Mouse (Mus musculus) c-Kit-positive CD71-positive TER-119-negative erythroid progenitor cells, embryonic 14.5 days (primary cell): ENCODE data around the gene Pdcd10.

Experiments used
- DNase-seq: peaks from one replicate; pipeline ENCODE4 v3.0.0-alpha.2; 2013; ENCODE audit warnings: low read depth

Pdcd10 gene

DNA sequence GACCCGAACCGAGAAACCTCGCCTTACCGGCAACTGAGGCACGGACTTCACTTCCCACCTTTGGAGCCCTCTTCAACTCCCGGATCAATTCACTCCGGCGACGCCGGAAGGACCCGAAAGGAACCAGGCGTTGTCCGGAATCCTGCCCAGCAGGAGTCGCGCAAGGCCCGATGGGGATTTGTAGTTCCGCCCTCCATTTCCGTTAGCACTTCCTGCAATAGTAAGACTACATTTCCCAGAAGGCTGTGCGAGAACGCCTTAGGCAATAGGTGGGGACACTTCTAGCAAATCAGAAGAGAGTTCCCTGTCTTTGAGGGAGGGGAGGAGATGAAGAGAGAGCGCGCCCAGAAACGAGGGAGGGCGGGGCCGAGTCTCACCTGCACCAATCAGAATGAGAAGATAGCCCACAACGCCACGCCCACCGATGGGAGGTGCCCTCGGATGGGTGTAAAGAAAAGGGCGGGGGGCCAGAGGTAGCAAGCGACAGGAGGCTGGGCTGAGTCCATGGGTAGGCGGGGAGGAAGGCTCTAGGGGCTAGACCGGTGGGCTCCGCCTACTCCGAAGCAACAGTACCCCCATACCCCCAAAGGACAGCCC, at the start of gene Pdcd10:
TSS of gene Pdcd10 (minus strand) at position 162 of the 597 bp plus-strand sequence.
- peak; percentile 99 for DNase-seq

DNA sequence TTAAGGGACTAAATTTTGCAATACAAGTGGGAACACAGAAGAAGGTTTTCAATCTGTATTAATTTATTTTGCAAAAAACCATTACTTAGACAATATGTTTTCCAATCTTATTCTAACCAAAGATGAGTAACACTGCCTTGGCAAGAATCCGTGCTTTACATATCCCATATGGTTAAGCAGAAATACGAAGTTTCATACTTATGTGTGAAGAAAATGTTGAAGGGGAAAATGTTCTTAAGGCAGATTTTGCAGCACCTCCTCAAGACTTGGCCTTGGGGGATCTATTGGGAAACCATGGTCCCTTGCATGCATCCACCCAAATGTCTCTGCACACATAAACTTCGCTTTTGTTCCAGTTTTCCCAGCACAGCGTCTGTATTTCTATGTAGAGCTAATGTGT, 28.2 kb upstream of the Pdcd10 start:
- DNase-seq: no peak

DNA sequence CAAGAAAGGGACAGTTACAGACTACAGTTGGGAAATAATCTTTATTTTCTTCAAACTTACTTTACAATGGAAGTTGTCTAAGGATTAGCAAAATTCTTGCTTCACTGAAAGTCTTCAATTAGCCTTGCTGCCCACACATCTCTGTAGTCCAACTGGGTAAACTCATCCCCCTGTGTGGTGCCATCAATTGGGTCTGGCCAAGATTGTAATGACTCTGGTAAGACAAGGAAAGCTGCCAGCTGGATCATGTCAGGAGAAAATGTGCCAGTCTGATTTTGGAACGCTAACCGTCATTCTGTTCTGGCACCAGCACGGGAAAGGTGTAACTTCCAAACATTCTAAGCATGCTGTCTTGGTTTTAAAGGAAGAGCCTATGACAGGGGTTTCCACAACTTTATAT, 26.6 kb upstream of the Pdcd10 start:
- DNase-seq: no peak

DNA sequence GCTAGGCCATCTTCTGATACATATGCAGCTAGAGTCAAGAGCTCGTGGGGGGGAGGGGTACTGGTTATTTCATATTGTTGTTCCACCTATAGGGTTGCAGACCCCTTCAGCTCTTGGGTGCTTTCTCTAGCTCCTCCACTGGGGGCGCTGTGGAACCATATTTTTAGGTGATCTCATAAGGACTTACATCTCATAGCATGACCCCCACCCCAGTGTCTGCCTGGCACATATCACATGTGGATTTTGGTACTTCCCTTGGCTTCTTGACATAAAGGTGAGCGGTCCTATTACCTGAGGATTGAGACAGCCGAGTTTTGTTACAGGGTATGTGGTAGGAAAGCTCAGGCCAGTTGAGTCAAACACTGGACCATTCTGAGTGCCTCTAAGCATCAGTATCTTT, 22.7 kb upstream of the Pdcd10 start:
- peak; percentile 11 for DNase-seq

DNA sequence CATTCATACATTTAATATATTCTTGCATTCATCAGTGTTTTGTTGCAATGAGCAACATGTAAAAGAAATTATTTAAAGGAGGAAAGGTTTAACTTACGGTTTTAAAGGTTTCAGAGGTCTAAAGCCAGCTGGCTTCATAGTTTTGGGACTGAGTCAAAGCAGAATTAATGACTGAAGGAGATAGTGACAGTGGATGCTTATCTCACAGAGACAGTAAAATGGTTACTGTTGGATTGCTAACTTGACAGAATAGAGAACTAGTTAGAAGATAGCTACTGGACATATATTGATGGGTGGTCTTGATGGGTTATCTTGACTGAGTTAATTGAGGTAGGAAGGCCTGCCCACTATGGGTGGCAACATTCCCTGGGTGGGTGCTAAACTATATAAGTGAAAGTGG, 18.9 kb upstream of the Pdcd10 start:
- no peak for DNase-seq

DNA sequence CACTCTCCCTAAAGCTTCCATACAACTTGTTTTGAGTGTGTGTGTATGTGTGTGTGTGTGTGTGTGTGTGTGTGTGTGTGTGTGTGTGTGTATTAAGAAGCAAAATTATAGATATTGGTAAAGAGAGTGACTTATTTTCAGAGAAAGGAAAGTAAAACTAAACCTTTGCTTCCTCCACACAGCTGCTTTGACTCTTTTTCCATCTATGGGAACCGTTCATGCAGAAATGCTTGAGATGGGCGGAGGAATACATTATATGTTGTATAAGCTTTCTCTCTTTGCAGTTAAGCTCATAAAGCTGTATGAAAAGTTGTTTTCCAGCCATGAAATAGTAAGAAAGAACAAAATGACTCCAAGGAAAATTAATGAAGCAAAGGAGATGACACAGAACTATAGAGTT, 17.4 kb upstream of the Pdcd10 start:
- DNase-seq: no peak

DNA sequence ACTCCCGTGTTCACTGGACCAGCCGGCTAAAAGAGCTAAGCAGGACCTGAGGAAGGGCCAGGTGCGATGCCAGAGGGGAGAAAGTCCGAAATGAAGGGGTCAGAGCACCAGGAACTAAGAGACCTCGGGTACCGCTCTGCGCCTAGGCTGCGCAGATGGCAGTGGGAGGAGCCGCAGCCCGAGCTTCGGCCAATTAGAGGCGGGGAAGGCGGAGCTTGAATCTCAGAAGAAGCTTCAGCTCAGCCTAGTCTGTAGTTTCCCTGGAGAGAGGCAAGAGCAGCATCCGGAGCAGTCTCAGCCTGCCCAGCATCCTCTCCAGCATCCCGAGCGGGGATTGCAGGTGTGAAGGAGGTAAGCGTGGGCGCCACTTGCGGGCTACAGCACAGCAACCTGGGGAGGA, 636 bp upstream of the Pdcd10 start, which contains the start of gene Serpini1:
TSS of gene Serpini1 (plus strand) at position 256 of the 400 bp plus-strand sequence.
- peak; percentile 80 for DNase-seq

DNA sequence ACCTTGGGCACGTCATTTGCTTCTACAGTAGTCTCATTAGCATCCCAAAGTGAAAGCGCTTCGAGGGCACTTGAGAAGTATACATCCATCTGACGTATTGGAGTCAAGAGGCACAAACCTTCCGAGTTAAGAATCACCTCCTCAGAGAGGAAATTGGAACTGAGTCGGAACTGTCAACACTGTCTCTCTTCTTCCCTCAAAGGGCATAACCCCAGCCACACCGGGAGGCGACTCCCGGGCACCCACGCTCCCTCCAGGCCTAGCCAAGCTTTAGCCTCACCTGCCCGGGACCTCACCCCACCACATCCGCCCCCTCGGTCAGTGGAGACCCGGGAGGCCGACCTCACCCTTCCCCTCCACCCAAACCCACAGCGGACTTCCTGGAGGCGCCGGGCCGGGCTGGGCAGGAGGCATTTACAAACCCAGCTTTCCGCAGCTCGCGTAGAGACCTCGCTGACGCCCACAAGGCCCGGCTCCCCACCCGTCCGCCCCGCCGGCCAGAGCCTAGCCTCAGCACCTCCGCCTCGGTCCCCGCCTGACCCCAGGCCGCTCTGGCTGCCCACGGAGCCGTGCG, 448 bp downstream of the Pdcd10 start:
- DNase-seq: no peak

DNA sequence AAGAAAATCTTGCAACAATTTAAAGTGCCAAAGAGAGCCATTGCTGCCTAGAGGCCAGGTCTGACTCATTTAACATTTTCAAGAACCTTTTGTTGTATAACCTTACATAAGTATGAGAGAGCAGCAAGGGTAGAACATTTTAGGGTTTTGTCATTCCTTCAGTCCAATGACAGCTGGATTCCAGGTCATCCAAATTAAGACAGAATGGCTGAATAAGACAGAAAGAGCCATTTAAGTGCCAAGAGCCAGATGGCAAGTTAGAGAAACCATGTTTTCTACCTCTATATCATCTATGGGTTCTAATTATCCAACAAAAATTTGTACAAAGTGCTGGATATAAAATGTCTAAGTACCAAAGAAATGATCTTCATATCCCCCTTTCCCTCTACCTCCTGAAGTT, 5.4 kb downstream of the Pdcd10 start:
- DNase-seq: no peak

DNA sequence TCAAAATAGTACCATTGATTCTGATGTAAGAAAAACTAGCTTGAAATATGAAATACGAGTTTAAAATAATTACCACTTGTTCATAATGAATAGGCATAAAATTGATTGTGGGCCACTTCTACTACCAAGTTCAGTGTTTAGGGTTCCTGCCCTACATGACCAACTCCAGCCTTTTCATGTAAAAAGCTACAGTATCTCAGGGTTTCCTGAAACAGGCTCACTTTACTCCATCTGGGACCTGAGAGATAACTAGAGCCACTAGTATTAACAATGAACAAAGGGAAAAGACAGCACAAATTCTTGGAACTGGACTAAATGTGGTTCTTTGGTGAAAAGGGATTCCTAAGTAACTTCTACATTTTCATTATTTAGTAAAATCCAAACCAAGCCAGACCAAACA, 12.4 kb downstream of the Pdcd10 start:
- DNase-seq: peak; percentile 84

DNA sequence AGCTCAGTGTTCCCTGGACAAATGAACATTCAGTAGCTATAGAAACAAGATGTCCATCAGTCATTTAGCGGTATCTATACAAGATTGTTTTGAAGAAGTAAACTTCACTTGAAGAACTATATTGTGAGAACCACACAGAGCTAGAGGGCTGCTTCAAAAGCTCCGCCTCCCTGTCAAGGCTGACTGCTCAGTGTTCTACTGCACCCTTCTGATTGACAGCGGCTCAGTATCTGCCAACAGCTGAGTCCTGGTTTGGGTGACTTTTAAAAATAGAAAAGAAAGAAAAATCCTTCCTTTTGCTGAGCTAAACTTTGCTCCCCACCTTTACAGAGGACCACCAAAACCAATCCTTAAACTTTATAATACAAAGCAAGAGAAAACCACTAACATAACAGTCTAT, 13.8 kb downstream of the Pdcd10 start:
- no peak for DNase-seq

DNA sequence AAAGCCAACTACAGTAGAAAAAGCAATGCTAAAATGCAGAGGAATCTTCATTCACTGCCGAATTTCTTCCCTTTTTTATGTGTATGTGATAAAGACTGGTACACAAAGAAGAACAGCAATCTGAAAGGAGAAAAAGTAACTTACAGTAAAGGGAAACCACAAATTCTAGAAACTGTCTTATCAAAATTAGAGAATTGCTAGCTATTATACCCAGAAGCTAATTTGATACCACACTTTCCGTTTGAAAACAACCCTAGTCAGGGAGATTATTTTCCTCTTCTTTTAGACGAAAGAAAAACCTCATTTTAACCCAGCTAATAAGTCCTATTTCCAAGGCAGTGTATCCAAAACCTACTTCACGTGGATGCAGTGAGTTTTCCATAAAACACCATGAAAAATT, 15.4 kb downstream of the Pdcd10 start:
- no peak for DNase-seq

DNA sequence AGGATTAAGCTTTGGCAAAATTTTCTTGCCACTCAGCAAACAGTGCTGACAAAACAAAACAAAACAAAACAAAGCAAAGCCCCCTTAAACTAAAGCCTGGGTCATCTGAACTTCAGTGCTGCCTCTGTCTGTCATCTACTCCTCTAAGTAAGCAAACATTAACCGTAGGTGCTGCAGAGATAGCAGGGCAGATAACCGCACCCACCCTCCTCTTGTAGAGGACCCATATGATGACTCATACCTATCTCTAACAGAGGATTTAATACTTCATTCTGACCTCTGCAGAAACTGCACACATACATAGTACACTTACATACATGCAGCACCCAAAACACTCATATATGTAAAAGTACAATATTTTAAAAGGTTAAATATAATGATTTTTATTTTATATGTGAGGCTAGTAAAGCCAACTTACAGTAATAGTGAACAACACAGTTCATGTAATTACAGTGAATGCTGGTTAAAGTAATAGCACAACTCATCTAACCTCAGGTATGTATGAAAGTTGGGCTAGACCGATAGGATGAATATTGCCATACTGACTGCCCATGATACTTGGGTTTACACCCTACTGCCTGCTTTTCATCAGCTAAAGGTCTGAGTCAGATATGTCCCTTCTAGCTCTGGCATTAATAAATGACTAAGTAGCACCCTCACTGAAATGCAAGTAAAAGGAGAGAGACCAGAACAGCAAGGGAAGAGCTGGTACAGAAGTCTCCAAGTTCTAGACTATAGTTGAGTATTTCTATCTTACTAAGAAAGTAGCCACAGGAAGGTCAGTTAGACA, 22.4 kb downstream of the Pdcd10 start:
- no peak for DNase-seq

DNA sequence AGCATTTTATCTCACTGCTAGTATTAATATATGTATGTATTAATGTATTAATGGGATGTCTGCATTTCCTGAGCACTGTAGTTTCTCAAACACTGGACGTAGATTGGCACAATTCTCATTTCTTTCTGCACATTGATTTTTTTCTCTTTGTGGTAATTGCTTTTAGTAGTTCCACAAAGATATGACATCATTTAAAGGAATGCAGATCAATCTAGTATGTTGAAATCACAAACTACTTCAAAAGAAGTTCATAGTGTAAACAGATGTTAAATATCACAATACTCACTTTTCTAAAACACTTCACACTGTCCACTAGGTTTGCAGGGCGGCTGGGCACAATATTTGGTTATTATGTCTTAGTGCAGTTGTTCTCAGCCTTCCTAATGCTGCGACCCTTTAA, 25.6 kb downstream of the Pdcd10 start:
- DNase-seq: no peak

DNA sequence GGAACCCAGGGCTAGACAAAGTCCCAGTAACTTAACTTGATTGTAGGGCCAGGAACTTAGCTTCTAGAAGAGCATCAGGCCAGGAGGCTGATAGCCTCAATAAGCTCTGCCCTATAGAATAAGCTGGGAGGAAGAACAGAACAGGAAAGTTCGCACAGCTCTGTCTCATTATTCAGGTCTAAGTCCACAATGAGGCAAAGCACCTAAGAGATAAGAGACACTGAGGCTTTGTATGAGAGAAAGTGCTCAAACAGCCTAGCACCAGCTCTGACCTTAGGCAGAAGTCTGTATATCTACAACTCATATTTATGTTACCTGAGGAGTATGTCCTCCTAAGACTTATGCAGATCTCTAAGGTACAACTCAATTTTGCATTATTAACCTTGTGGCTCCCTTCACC, 34.1 kb downstream of the Pdcd10 start:
- DNase-seq: no peak

DNA sequence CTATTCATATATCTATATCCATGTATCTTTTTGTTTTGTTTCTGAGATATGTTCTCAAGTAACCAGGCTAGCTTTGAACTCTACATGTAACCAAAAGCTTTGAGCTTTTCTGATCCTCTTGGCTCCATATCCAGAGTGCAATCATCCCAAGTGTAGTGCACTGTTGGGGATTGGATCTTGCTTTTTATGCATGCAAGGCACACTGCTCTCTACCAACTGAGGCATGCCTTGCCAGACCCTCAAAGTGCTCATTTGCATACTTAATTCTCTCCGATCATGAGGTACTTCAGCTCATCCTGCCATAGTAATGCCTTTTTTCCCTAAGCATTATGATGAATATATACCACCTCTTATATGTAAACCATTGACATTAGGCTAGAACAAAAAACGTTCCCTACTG, 35.3 kb downstream of the Pdcd10 start:
- no peak for DNase-seq

DNA sequence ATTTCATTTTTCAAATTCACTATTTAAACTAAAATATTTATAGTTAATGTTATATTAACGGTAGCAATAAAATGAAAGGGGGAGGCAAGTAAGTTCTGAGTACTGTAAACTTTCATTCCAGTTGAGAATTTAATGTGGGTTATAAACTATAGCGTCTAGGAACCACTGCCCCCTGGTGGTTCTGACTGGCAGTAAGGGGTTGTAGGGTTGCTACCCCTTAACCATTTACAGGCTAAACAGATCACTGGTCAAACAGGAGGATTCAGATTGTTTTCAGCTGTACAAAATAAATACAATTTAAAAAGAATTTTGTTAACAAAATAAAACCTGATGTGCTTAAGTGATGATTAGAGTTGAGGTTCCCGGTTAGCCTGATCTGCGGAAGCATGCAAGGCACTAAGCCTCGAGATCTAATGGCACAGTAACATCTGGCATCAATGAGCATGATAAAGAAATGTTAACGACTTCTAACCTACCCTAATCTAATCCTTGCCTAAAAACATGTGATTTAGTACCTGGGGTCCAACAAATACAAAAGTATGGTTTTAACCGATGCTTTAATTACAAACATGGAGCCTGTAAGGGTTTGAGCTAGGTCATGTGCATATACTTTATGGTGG, 38.9 kb downstream of the Pdcd10 start:
- peak; percentile 30 for DNase-seq

DNA sequence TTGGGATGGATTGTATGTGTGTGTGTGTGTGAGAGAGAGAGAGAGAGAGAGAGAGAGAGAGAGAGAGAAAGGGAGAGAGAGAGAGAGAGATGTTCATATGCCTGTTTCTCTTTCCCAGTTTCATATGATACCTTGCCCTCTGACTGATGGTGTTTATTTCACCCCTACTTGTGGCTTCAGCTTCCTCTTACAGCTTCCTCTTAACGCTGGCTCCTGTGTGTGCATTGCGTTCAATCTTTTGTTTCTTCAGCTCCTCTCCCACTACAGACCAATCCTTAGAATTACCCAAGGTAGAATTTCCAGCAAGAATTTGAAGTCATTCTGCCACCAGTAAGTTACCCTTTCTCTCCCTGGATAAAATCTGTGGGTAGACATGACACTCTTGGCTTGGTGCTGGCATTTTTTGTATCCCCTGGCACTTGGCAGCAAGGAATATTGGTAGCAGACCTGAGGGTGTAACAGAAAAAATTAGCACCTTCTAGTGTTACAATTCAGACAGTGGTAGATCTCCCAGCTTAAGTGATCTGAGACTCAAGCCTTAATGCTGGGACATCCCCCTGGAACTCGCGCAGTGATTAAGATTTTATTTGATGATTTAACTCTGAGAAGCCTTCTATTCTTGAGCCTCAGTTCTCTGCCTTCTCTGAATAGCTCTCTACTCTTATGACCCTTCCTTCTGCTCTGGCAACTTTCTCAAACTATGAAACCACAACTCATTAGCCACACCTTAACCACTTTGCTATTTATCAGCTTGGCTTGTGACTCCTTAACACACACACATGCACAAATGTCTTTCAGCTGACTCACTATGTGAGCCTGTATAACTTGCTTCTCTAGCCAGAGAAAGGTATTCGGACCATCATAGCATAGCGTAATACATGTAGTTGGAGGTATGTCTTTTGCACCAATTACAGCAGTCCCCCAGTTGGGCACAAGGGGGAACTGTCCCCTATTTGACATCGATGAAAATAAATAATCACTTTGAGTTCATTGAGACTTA, 57.4 kb downstream of the Pdcd10 start:
- no peak for DNase-seq

DNA sequence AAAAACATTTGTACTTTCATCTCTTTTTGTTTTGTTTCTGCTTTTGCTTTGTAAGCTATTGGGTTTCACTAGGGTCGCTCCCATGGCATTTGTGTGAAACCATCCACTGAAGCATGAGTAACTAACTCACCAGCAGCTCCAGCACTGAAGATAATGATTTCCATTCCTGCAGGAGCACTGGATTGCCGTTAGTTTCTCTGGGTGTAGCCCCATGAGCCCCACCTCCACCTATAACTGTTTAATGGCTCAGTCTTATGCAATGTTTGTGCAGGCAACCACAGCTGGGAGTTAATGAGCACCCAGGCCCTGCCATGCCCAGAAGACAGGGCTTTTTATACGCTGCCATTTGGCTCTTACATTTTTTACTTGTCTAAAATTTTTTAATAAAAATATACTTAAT, 63.7 kb downstream of the Pdcd10 start:
- DNase-seq: no peak

DNA sequence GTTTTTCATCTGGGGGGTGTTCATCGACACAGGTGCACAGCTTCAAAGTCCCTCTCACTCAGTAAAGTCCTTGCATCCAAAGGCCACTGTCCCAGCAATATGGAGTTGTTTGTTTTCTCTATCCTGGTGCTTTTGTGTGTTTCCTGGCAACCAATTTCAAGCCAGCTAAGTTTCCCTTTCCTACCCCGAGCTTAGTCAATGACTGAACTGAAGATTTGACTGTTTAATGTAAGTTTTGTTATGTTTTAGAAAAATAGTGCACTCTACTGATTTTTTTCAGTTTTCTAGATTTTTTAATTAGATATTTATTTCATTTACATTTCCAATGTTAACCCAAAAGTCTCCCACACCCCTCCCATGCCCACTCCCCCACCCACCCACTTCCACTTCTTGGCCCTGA, 74.6 kb downstream of the Pdcd10 start, which contains the start of gene Wdr49:
TSS of gene Wdr49 (minus strand) at position 101 of the 400 bp plus-strand sequence.
- no peak for DNase-seq

DNA sequence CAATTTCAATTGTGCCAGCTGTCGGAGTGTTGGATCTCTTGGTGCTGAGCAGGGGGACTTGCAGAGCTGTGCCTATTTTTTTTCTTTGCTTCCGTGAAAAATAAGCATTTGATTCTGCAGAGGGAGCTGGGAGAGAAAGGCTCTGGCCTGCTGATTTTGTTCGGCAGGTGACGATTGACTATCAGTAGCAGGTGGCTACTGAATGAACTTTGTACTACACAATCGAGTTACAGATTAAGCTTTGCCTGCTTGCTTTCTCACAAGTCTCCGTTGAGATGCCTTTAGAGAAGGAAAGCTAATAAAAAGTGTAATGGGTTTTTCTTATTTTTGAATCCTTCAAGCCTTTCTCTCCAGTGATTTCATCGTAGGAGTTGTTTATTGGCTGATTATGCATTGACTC, 81.5 kb downstream of the Pdcd10 start:
- DNase-seq: no peak

DNA sequence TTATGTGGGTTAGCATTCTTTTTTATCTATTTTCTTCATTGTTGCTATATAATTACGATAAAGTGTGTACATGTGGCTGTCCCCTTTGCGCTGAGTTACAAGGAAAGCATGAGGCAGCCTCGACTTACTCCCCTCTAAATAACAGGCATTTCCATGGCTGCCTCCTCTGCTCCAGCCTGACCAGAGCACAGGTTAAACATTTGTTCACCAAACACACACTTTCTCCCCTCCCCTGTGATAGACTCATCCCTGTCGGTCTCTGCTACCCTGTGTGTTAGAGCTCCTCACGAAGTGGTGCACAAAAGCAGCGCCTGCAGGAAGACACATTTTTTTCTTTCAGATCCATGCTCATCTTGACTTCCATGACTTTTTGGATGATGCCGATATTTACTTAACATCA, 82.0 kb downstream of the Pdcd10 start:
- DNase-seq: no peak
